Mouse (Mus musculus) kidney, postnatal 10 days (tissue): ENCODE data around the gene Hddc3.

ENCODE experiments used
- DNase-seq: peaks from one replicate; pipeline ENCODE4 v3.0.0; 2021; ENCODE audit warnings: mixed read lengths

The Hddc3 gene

GRCm38 (mm10) chr7:80336932-80337331 lies 6.0 kb upstream of the Hddc3 start:
- no peak for DNase-seq

- DNase-seq = peak; percentile 58
Measured at GRCm38 (mm10) chr7:80339371-80339770, 3.5 kb upstream of the Hddc3 start.

GRCm38 (mm10) chr7:80339793-80340628 lies 2.9 kb upstream of the Hddc3 start:
- peak; percentile 99 for DNase-seq

- DNase-seq = peak; percentile 82
Measured at GRCm38 (mm10) chr7:80340793-80341192, 2.1 kb upstream of the Hddc3 start, which contains the start of gene Unc45a. Gene Unc45a, minus strand, starts transcription at chr7:80341005.

GRCm38 (mm10) chr7:80341793-80342192 lies 1.1 kb upstream of the Hddc3 start:
- no peak for DNase-seq

- no peak for DNase-seq
Measured at GRCm38 (mm10) chr7:80343270-80344018, 540 bp downstream of the Hddc3 start.

GRCm38 (mm10) chr7:80346173-80346572 lies 3.3 kb downstream of the Hddc3 start:
- DNase-seq = no peak

- DNase-seq = no peak
Measured at GRCm38 (mm10) chr7:80346830-80347229, 3.9 kb downstream of the Hddc3 start.

- no peak for DNase-seq
Measured at GRCm38 (mm10) chr7:80347670-80348586, 5.0 kb downstream of the Hddc3 start.

GRCm38 (mm10) chr7:80350808-80351207 lies 7.9 kb downstream of the Hddc3 start:
- DNase-seq = no peak

GRCm38 (mm10) chr7:80352920-80353319 lies 10.0 kb downstream of the Hddc3 start:
- no peak for DNase-seq

- no peak for DNase-seq
Measured at GRCm38 (mm10) chr7:80356351-80356750, 13.4 kb downstream of the Hddc3 start.

GRCm38 (mm10) chr7:80357156-80357555 lies 14.3 kb downstream of the Hddc3 start:
- DNase-seq = no peak

- no peak for DNase-seq
Measured at GRCm38 (mm10) chr7:80358039-80358438, 15.1 kb downstream of the Hddc3 start.

GRCm38 (mm10) chr7:80360435-80360834 lies 17.5 kb downstream of the Hddc3 start:
- DNase-seq = no peak

- DNase-seq = peak; percentile 82
Measured at GRCm38 (mm10) chr7:80365759-80366158, 22.9 kb downstream of the Hddc3 start.

- no peak for DNase-seq
Measured at GRCm38 (mm10) chr7:80367232-80367631, 24.3 kb downstream of the Hddc3 start.

GRCm38 (mm10) chr7:80368009-80368408 lies 25.1 kb downstream of the Hddc3 start:
- DNase-seq = no peak

- no peak for DNase-seq
Measured at GRCm38 (mm10) chr7:80368635-80369421, 25.9 kb downstream of the Hddc3 start.

- no peak for DNase-seq
Measured at GRCm38 (mm10) chr7:80369461-80369860, 26.6 kb downstream of the Hddc3 start.

- no peak for DNase-seq
Measured at GRCm38 (mm10) chr7:80369967-80370431, 27.1 kb downstream of the Hddc3 start.

GRCm38 (mm10) chr7:80370649-80371040 lies 27.7 kb downstream of the Hddc3 start:
- peak; percentile 87 for DNase-seq
